Mouse (Mus musculus): ENCODE measurements around the gene Rasgrf1. TPM values are rescaled to one million over a fixed set of nuclear protein-coding genes. Genes with fewer than 3 reads are reported as not detected.

The Rasgrf1 gene
- polyA plus RNA-seq, 1 experiment from 2014 or later = not detected

DNA sequence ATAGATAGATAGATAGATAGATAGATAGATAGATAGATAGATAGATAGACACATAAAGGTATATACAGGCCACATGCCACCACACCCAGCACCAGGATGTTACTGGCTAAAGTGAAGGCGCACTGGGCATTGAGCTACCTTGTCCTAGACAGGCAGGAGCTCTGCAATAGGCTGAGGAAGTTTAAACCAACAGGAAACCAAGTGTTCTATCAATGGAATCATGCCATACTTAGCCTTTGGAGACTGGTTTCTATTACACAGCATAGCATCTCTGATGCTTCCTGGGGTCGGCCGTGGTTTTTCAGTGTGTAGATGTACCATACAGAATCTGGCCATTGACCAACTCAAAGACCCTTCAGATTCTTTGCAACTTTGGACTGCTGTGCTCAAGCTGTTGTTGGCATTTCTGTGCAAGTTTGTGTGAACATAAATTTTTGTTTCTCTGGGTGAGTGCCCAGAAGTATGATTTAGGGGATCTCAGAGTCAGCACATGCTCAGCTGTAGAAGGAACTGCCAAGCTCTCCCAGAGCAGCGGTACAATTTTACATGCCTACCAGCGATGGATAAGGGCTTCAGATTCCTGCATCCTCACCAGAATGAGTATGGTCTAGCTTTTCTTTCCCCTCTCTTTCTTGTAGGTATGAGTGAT, 17.0 kb upstream of the Rasgrf1 start:
- no peak overlapping the region for H3K27ac ChIP-seq (ENCODE audit: low read depth, low read length)
- no peaks in the 10 kb centered on the region for H3K27me3 ChIP-seq (ENCODE audit: control insufficient read depth, insufficient read depth, low read length)
- ATAC-seq (replicated peaks; ENCODE audit: low FRiP score) = no peak
- no peak overlapping the region for H3K4me3 ChIP-seq (ENCODE audit: low read depth, low read length)
- H3K9me3 ChIP-seq (ENCODE audit: control insufficient read depth, low read length) = no peaks in the 10 kb centered on the region
- no peak overlapping the region for H3K9ac ChIP-seq (ENCODE audit: low read length)
- WGBS = 93% methylated on average over 5 of the region's 5 CpGs
- H3K4me2 ChIP-seq (ENCODE audit: low read depth, low read length, severe bottlenecking) = no peak overlapping the region
- H3K36me3 ChIP-seq (ENCODE audit: control insufficient read depth, insufficient read depth, low read length) = no peaks in the 10 kb centered on the region
- no peaks in the 10 kb centered on the region for H3K4me1 ChIP-seq (replicated peaks; ENCODE audit: control insufficient read depth, insufficient read depth, low read length)
- DNase-seq (ENCODE audit: low spot score) = no peak

DNA sequence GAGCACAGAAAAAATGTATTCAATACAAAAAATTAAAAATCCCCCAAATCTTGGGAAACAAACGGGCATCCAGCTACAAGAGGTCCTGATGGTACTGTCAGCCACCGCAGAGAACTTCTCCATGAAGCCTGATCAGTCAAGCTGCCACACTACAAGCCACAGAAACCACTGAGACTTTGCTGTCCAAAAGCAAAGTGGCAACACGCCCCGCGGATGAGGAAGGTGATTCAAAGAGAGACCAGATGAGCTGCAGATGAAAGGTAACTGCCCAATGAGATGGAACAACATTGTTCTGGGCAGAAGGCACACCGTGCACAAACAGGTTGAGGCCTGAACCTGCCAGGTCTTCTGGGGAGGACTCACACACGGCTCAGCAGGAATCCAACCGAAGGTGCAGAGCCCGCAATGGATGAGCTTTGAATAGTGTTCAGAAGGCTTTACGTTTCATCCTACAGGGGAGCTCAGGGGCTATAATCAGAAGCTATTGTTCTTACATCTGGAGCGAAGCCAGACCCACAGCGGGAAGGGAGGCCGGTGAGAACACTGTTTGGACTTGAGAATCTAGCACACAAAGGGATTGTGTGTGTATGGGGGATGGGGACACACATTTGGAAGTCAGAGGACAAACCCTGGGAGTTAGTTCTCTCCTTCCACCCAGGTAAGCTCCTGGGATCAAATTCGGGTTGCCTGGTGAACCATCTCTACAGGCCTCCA, 9.4 kb upstream of the Rasgrf1 start:
- Histone ChIP-seq H3K4me1 (replicated peaks; ENCODE audit: control insufficient read depth, insufficient read depth, low read length) (no peaks in the 10 kb centered on the region), H3K27ac (ENCODE audit: low read depth, low read length) (no peak overlapping the region), H3K36me3 (ENCODE audit: control insufficient read depth, insufficient read depth, low read length) (no peaks in the 10 kb centered on the region), H3K9ac (ENCODE audit: low read length) (no peak overlapping the region), H3K9me3 (ENCODE audit: control insufficient read depth, low read length) (no peaks in the 10 kb centered on the region), H3K27me3 (ENCODE audit: control insufficient read depth, insufficient read depth, low read length) (no peaks in the 10 kb centered on the region; the same call in 1 of the 2 replicates), H3K4me2 (ENCODE audit: low read depth, low read length, severe bottlenecking) (no peak overlapping the region), H3K4me3 (ENCODE audit: low read depth, low read length) (no peak overlapping the region)
- 21% methylated on average over 14 of the region's 14 CpGs for WGBS
- DNase-seq (ENCODE audit: low spot score) = peak; percentile 52
- ATAC-seq (replicated peaks; ENCODE audit: low FRiP score) = no peak

- 81% methylated on average over 4 of the region's 4 CpGs for WGBS
- Histone ChIP-seq H3K9me3 (ENCODE audit: control insufficient read depth, low read length) (no peaks in the 10 kb centered on the region), H3K36me3 (ENCODE audit: control insufficient read depth, insufficient read depth, low read length) (no peaks in the 10 kb centered on the region), H3K4me1 (replicated peaks; ENCODE audit: control insufficient read depth, insufficient read depth, low read length) (no peaks in the 10 kb centered on the region), H3K27me3 (ENCODE audit: control insufficient read depth, insufficient read depth, low read length) (peaks cover 5% of the 10 kb centered on the region), H3K4me3 (ENCODE audit: low read depth, low read length) (no peak overlapping the region), H3K4me2 (ENCODE audit: low read depth, low read length, severe bottlenecking) (no peak overlapping the region), H3K27ac (ENCODE audit: low read depth, low read length) (no peak overlapping the region), H3K9ac (ENCODE audit: low read length) (no peak overlapping the region)
- ATAC-seq (replicated peaks; ENCODE audit: low FRiP score) (no peak), DNase-seq (ENCODE audit: low spot score) (no peak)
Measured at GRCm38 (mm10) chr9:89901184-89901583, 8.5 kb upstream of the Rasgrf1 start.

GRCm38 (mm10) chr9:89902813-89903212, 6.9 kb upstream of the Rasgrf1 start:
- no peak overlapping the region for H3K4me3 ChIP-seq (ENCODE audit: low read depth, low read length)
- no peak overlapping the region for H3K27ac ChIP-seq (ENCODE audit: low read depth, low read length)
- no peaks in the 10 kb centered on the region for H3K9me3 ChIP-seq (ENCODE audit: control insufficient read depth, low read length)
- no peaks in the 10 kb centered on the region for H3K4me1 ChIP-seq (replicated peaks; ENCODE audit: control insufficient read depth, insufficient read depth, low read length)
- no peak overlapping the region for H3K4me2 ChIP-seq (ENCODE audit: low read depth, low read length, severe bottlenecking)
- no peak for ATAC-seq (replicated peaks; ENCODE audit: low FRiP score)
- 89% methylated on average over 2 of the region's 2 CpGs for WGBS
- H3K9ac ChIP-seq (ENCODE audit: low read length) = no peak overlapping the region
- peaks cover 20% of the 10 kb centered on the region for H3K27me3 ChIP-seq (ENCODE audit: control insufficient read depth, insufficient read depth, low read length)
- no peak for DNase-seq (ENCODE audit: low spot score)
- no peaks in the 10 kb centered on the region for H3K36me3 ChIP-seq (ENCODE audit: control insufficient read depth, insufficient read depth, low read length)

- Histone ChIP-seq H3K27ac (ENCODE audit: low read depth, low read length) (no peak overlapping the region), H3K4me1 (replicated peaks; ENCODE audit: control insufficient read depth, insufficient read depth, low read length) (peaks cover 9% of the 10 kb centered on the region), H3K4me3 (ENCODE audit: low read depth, low read length) (no peak overlapping the region), H3K27me3 (ENCODE audit: control insufficient read depth, insufficient read depth, low read length) (peaks cover 57% of the 10 kb centered on the region), H3K4me2 (ENCODE audit: low read depth, low read length, severe bottlenecking) (no peak overlapping the region), H3K9ac (ENCODE audit: low read length) (no peak overlapping the region), H3K36me3 (ENCODE audit: control insufficient read depth, insufficient read depth, low read length) (no peaks in the 10 kb centered on the region), H3K9me3 (ENCODE audit: control insufficient read depth, low read length) (no peaks in the 10 kb centered on the region)
- ATAC-seq (replicated peaks; ENCODE audit: low FRiP score) (no peak), DNase-seq (ENCODE audit: low spot score) (no peak)
Measured at GRCm38 (mm10) chr9:89906645-89907044, 3.1 kb upstream of the Rasgrf1 start.

DNA sequence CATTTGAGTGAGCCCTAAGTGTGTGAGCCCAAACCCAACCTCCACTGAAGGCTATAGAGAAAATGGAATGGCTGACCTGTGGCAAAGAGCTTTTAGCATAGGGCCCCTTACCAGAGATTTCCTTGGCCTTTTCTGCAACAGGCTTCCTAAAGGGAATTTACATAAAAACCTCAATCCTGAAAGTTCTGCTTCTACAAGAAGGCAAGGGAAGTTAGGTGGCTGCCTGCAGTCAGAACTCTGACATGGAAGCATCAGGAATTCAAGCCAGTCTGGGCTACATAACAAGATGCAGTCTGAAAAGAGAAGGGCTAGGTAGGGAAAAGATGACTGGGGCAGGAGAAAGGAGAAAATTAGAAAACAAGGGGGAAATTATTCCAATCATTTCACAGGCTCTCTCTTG, 1.8 kb upstream of the Rasgrf1 start:
- ATAC-seq (replicated peaks; ENCODE audit: low FRiP score) = no peak
- H3K4me2 ChIP-seq (ENCODE audit: low read depth, low read length, severe bottlenecking) = no peak overlapping the region

DNA sequence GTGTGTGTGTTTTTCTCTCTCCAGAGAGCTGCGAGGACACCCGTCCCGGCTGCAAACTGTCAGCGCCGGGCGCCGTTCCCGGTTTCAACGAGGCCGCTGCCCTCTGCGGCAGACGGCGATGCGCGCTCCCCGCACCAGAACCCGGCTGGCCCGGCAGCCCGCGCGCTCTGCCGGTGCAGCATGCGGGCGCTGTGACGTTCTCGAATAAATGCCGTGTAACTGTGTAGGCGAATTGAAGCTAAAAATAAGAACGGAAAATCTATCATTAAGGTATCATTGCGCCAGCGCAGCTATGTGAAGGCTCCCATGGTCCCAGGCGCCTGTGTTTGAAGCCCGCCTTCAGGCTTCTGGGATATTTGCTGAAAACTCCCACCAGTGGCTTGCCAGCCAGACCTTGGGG, 1.1 kb upstream of the Rasgrf1 start:
- ATAC-seq (replicated peaks; ENCODE audit: low FRiP score) (no peak), DNase-seq (ENCODE audit: low spot score) (peak; percentile 61)
- under 1% methylated on average over 33 of the region's 33 CpGs for WGBS
- Histone ChIP-seq H3K4me2 (ENCODE audit: low read depth, low read length, severe bottlenecking) (peak overlapping the region; percentile 88), H3K9ac (ENCODE audit: low read length) (peak overlapping the region; percentile 16; the same call in 1 of the 2 replicates), H3K4me1 (replicated peaks; ENCODE audit: control insufficient read depth, insufficient read depth, low read length) (peaks cover 9% of the 10 kb centered on the region), H3K36me3 (ENCODE audit: control insufficient read depth, insufficient read depth, low read length) (no peaks in the 10 kb centered on the region), H3K27ac (ENCODE audit: low read depth, low read length) (no peak overlapping the region), H3K4me3 (ENCODE audit: low read depth, low read length) (peak overlapping the region; percentile 46), H3K27me3 (ENCODE audit: control insufficient read depth, insufficient read depth, low read length) (peaks cover 64% of the 10 kb centered on the region), H3K9me3 (ENCODE audit: control insufficient read depth, low read length) (no peaks in the 10 kb centered on the region)

More for the DNA sequence above, 1.8 kb upstream of the Rasgrf1 start:
- no peak overlapping the region for H3K9ac ChIP-seq (ENCODE audit: low read length)
- no peak overlapping the region for H3K27ac ChIP-seq (ENCODE audit: low read depth, low read length)
- H3K27me3 ChIP-seq (ENCODE audit: control insufficient read depth, insufficient read depth, low read length) = peaks cover 64% of the 10 kb centered on the region
- no peaks in the 10 kb centered on the region for H3K9me3 ChIP-seq (ENCODE audit: control insufficient read depth, low read length)
- H3K36me3 ChIP-seq (ENCODE audit: control insufficient read depth, insufficient read depth, low read length) = no peaks in the 10 kb centered on the region
- peaks cover 9% of the 10 kb centered on the region for H3K4me1 ChIP-seq (replicated peaks; ENCODE audit: control insufficient read depth, insufficient read depth, low read length)
- DNase-seq (ENCODE audit: low spot score) = no peak
- H3K4me3 ChIP-seq (ENCODE audit: low read depth, low read length) = no peak overlapping the region

- no peak overlapping the region for H3K9ac ChIP-seq (ENCODE audit: low read length)
- H3K9me3 ChIP-seq (ENCODE audit: control insufficient read depth, low read length) = no peaks in the 10 kb centered on the region
- H3K4me1 ChIP-seq (replicated peaks; ENCODE audit: control insufficient read depth, insufficient read depth, low read length) = peaks cover 9% of the 10 kb centered on the region
- no peak overlapping the region for H3K27ac ChIP-seq (ENCODE audit: low read depth, low read length)
- peak; percentile 2; the same call in 1 of the 2 replicates for ATAC-seq (replicated peaks; ENCODE audit: low FRiP score)
- WGBS = 1% methylated on average over 26 of the region's 26 CpGs
- H3K4me3 ChIP-seq (ENCODE audit: low read depth, low read length) = peak overlapping the region; percentile 46
- no peak for DNase-seq (ENCODE audit: low spot score)
- H3K4me2 ChIP-seq (ENCODE audit: low read depth, low read length, severe bottlenecking) = peak overlapping the region; percentile 88
- H3K27me3 ChIP-seq (ENCODE audit: control insufficient read depth, insufficient read depth, low read length) = peaks cover 64% of the 10 kb centered on the region
- no peaks in the 10 kb centered on the region for H3K36me3 ChIP-seq (ENCODE audit: control insufficient read depth, insufficient read depth, low read length)
Measured at GRCm38 (mm10) chr9:89910011-89910400, 298 bp downstream of the Rasgrf1 start.

Data from forebrain, embryonic 11.5 days (tissue).